Mouse (Mus musculus) layer of hippocampus, postnatal 14 days (tissue): ENCODE results near the gene Ankfn1. TPM values are rescaled to one million over a fixed set of nuclear protein-coding genes. Genes with fewer than 3 reads are reported as not detected.

Experiments
- DNase-seq, 2 experiments: peaks; one replicate each; pipeline ENCODE4 v3.0.0; 2021 to 2022; ENCODE audit warnings: low spot score in 2 of 2, mixed read lengths in 1 of 2
- total RNA-seq, 2 experiments: library from RNA; stranded (reverse); gene quantifications; 2 replicates each; pipeline ENCODE4 v1.2.3; 2021

Ankfn1 gene
- total RNA-seq, 2 experiments from 2014 or later = 3.6 to 4.4 TPM

DNA sequence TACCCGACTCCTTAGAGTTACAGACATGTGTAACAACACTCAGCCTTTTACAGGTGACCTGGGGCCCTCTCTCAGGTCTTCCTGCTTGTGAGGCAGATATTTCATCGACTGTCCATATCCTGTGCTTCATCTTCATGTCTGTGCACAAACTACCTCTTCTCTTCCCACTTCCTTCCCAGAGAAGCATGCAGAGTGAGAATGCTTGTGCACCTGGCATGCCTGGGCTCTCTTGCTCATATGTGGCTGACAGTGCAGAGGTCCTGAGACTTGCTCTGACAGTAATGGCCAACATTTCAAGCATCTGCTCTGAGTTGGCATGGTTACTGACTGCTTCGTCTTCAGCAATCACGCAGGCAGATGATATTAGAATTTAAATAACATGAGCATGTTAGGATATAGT lies 83.8 kb downstream of the Ankfn1 start:
- no peak for DNase-seq

DNA sequence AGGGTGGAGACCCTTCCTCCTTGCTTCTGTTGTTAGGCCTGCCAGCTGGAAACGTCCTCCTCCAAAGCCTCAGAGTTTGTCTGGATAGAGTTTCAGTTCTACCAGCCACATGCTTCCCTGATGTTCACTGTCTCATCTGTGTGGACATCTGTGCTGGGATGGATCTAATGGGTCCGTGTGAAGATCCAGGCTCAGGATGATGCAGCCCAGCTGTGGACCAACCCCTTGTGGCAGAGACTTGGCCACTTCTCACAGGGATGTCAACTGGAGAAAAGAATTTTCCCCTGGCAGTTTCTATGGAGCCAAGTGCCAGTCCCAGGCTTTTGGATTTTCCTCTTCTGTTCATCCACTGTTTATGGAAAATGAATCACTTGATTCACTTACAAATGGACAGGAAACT lies 100.5 kb downstream of the Ankfn1 start:
- no peak for DNase-seq

DNA sequence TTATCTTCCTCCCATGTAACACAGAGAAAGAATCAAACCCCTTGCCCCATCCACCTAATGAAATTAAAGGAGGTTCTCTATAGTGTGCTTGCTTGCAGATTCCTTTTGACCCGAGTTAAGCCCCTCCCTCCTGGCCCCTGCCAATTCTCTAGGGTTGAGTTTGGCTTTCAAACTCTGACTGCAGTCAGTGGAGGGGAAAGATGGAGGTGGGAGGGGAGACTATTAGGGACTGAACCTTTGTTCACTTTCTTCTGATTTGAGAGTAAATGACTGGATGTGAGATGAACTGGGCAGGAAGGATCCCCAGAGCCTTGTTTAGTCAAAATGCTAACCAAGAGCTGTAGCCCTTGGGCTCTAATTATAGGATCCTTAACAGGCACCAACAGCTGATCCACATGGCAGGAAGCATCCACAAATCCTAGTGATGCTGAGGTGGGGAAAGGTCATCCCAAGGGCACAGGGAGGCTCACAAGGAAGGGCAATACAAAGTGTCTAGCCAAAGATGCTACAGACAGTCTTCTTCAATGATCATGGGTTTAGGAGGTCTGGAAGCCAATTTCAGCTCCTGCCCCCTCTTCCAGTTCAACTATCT lies 103.4 kb downstream of the Ankfn1 start:
- DNase-seq = no peak

DNA sequence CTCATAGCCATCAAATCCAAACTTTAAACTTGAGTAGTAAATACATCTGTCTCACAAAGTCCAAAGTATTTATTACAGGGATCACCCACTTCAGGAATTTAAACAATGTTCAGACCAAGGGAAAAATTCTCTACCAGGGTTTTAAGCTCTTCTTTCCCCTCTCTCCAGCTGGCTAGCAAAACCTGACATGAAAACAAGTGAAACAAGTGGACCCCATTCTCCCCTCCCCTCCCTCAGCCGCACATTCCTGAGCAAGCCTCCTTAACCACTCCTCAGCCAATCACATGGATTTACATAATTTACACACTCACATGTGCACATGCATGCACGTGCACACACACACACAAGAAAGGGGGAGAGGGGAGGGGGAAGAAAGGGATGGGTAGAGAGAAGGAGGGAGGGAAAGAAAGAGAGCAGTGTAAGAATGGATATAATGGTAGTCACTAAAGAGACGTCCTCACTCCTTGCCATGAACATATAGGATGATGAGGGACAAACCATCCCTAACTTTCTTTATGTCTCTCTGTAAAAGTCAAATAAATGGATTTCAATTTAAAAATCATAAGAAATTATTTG lies 104.9 kb downstream of the Ankfn1 start:
- DNase-seq = no peak

DNA sequence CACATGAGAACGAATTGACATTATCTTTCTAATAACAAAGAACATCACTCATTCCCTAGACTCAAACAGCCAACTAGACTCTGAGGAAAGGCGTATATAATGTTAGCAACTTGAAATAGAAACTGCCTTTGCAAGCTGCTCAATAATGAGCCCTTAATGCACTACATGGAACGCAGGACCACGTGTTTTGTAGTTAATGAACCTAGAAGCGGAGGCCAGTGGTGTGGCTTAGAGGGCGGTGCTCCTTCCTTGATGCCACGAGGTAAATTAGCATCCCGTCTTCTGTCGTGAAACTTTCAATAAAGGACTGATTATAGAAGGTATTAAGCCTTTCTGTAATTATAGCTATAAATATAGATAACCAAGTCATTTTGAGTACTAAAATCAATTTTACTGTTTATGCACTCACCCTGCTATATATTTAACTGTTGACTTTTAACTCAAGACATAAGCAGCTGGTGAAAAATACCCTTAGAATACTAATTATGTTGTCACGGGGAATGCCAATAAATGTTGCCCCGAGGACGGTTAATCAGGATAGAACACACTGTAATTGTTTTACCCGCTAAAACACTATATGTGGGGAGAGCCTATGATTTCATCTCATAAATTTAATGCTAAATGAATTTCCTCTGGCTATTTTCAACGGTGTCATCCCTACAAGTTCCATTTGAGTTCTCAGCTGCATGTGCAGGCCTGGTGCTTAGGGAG lies 112.1 kb downstream of the Ankfn1 start:
- DNase-seq = no peak

DNA sequence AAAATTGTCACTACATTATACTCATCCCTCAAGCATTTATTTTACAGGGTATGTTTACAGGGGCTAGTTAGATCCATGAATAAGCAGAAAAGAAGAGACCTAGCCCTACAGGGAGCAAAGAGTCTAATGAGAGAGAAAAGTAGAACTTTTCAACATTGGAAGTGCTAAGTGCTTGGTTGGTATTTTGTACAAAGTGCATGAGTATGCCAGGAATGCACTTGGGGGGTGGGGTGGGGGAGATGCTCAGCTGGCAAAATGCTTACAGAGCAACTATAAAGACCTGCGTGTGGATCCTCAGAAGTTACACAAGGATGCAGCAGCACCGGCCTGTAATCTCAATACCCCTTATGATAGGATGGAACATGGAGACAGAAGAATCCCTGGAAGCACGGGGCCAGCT lies 118.4 kb downstream of the Ankfn1 start:
- no peak for DNase-seq

DNA sequence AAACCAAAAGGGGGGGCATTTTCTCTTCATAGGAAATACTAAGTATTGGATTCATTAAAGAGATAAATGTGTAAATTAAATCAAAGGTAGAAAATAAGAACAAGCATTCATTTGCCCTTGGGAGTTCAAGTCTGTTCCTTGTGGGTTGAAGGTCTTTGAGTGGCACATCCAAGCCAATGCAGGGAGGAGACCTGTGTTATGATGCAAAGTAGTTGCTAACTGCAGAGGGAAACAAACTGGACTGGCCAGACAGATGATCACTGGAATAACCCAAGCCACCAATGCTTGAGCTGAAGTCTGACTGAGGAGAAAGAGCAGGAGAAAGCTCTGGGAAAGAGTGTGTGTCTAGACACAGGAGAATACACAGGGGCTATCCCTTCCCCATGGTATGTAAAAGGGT lies 120.9 kb downstream of the Ankfn1 start:
- DNase-seq = no peak

DNA sequence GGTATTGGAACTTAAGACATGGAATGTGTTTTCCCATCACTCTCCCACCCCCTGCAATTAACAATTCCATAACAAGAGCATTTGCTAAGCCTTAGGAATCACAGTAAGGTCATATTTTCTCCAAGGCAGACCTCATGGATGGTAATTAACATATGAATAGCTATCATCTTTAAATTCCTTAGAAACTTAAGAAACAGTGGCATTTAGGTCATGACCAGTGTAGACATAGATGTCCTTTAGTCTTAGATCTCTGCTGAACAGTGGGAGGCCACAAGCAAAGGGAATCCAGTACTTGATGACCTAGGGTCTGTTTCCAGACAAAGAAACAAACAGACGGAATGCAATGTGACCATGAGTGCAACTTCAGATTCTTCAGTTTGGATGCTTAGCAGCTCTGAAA lies 141.7 kb downstream of the Ankfn1 start:
- DNase-seq = no peak

DNA sequence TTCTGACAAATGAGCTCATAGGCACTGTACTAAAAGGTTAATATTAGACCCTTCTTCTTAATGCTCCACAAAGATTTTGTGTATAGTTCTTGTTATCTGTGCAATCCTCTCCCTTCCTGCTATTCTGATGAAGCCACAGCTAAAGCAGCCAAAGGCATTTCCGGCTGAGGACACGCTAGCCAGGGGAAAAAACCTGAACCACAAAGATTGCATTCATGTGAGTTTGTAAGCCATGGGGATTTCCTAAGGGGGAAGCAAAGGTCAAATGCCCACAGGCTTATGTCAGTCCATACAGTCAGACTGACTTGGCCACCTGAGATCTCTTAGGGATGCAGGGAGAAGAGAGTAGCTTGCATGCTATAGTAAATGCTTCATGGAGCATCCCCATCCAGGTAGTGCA lies 146.1 kb downstream of the Ankfn1 start:
- DNase-seq = no peak

DNA sequence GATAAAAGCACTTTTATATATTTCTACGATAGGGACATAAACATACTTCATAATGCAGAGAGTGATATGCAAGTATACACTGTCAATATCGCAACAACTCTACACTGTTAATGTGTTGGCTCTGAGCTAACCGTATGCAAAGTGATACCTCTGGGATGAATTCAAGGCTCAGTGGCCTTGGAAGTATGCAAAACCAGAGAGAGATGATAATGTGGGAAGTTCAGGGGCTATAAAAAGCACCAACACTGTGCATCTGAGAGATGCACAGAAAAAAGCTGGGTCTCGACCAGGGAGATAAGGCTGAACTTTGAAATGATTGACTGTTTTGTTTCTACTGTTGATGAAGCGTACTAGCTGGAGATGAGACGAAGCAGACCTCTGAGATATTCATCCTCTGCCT lies 148.9 kb downstream of the Ankfn1 start:
- DNase-seq = no peak

DNA sequence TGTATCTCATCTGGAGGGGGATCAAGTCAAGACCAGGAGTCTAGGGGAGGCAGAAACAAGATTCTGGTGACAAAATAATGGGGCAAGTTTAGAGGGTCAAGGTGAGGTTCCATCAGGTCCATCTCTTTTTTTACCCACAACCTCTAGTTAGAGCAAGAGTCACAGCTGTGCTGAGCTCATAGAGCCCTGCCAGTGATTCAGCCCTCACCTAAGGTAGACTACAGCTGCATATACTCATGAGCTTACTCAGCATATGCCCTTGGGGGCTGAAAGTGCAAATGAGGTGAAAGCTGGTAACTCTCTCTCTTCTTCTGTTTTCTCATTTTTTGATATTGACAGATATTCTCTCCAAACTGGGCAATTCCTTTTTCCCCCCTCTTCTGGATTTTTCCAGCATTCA lies 150.2 kb downstream of the Ankfn1 start:
- no peak for DNase-seq

DNA sequence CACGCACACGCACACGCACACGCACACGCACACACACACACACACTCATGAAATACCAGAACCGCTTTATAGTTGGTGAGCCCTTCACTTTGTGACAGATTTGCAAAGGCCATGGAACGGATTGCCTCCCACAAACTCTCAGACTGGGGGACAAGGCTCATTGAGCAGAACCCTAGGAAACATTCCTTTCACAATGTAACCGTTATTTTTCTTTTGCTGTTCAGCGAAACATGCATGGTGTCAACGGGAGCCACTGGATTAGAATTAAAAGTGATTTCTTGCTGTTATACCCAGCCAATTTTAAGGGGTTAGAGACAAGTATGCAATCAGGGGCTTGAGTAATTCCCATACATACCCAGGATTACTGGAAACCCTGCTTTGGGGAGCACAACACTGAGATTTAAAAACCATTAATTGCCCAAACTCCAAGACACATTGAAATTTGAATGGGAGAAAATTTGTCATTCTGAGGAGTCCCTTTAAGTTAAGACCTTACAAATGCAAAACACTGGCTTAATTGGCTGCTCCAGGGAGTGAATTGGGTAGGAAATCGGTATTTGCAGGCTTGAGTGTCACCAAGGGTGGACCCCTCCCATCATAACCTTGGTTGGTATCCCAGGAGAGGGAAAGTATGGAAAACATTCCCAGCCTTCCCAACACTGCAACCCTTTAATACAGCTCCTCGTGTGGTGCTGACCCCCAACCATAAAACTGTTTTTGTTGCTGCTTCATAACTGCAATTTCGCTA lies 153.6 kb downstream of the Ankfn1 start:
- no peak for DNase-seq

DNA sequence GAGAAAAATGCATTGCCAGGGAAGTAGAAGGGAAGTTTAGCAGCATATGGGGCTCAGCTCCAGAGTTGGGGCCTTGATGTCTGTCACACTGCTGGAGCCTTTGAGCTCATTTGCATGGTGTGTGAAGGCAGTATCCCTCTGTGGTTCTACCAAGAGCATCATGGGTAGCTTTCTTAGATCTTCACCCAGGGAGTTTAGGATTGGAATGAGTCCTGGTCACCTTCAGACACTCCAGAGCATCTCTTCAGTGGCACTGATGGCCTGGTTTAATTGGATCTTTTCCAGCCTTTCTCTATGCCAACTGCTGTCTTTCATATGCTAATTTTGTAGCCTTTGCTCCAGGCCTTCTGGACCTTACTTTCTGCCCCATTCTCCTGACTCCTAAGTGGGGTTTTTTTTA lies 157.5 kb downstream of the Ankfn1 start:
- no peak for DNase-seq

DNA sequence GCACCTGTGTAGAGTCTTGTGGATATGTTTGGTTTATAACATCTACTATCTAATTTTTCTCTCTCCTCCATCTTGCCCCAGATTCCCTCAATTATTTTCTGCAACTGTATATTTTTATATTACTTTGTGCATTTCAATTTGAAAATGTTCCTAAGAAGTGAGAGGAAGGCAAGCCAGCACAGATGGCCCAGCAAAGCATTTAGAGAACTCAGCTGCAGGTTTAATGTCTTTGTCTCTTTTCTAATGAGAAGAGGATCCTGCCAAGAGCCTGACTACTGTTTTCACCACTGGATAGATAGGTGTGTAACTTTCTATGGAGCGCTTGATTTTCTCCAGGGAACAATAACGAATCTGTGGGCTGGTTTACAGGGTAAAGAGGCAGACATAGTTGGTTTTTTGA lies 161.6 kb downstream of the Ankfn1 start:
- DNase-seq = peak in 1 of 2 experiments; percentile 11

DNA sequence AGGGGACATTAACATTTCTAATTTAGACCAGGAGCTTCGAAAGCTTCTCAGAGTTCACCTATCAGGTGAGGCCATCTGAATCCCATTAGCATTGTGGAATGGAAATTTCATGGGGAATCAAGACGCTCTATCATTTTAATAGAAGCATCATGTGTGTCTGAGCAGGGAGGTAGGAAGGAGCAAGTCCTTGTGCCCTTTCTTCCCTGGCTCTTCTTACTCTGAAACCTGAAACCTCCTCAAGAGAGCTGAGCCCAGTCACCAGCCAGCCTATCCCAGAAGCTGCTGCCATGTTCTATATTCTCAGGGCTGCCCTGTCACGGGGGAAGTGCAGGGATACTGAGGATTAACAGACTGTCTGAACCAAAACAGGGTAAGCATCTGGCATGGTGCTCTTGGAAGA lies 165.9 kb downstream of the Ankfn1 start:
- no peak for DNase-seq

DNA sequence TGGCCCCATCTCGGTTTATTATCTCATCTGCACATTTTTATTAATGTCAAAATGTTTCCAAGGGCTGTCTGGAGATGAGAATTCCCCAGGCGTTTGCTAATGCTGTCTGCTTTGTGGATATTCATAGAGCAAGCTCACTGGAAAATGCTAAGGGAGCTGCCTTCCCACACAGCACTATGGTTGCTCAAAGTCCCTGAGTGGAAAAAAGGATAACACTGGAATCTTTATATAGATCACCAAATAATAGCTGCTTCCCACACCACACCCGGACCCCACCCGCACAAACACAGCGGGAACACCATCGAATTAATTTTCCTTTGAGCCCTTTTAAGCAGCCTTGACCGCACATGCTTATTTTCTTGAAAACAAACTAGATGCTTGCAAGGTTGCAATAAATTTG lies 169.4 kb downstream of the Ankfn1 start:
- no peak for DNase-seq

DNA sequence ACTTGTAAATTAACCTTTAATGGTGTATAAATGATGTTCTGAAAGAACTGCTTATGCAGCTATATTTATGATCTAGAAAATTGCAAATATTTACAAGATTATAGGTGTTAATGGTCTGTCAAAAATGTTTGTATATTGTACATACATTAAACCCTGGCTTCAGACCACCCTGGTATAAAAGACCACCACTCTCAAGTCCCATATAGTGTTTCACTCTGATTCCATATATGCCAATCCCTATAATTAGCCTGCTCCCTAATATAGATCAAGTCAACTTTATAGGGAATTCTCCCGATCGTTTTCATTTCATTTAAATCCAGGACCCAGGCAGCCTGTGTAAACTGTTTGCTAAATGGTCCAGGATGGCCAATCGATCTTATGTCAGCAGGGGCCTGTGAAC lies 170.2 kb downstream of the Ankfn1 start:
- DNase-seq = no peak

DNA sequence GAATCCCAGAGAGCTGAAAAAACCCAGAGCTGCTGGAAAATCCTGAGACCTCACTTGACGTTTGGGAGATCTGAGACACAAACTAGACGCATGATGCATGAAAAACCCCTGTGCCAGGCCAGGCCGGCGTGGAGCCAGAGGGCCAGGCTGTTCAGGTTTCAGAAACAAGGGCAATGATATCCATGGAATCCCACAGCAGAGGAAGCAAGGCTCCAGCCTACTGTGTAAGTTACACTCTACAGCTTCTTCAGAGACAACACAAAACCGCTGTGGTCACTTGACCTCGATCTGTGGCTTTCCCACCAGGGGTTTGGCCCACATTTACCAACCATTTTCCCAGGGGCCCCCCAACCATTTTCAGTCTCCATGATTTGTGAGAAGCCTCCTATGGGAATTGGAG lies 171.1 kb downstream of the Ankfn1 start:
- no peak for DNase-seq

DNA sequence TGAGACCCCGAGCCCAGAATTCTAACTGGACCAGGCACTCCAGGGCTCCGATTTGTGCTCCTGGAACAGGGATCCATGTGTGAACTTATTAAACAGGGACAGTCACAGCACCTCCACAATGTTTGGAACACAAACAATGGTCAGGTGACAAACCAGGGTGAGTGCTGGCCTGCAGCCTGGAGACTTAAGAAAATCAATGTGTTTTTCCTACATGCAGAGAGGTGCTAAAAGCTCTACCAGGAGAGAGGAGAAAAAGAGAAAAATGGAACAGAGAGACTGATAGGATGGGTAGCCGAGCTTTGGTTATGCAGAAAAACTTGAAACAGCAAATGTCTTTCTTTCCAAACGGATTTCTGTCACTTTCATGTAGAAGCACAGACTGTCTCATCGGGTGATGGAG lies 174.5 kb downstream of the Ankfn1 start:
- DNase-seq = no peak

DNA sequence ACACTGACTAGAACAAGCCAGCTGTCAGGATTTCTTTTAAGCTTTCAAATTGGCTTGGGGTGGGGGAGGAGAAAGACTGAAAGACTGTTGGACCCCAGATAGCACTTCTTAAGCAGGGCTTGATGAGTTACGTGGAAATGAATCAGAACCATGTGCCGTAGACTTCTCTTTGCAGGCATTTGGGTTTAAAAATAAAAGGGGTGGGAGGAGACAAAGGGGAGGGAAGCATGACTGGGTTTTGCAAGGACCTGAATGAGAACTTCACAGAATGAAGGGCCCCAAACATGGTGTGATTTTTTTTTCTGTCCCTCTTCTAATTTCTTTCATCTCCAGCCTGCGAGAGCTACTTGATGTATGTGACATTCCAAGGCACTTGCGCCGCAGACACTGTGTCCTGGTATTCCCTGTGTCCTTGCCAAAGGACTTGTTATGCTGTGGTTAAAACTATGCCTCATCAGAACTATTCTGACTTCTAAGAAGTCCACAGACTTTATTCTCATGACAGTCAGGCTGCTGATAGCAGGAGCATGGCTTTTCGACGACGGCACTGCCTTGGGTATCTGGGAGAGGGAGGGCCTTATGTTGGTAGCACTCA lies 176.4 kb downstream of the Ankfn1 start:
- no peak for DNase-seq

DNA sequence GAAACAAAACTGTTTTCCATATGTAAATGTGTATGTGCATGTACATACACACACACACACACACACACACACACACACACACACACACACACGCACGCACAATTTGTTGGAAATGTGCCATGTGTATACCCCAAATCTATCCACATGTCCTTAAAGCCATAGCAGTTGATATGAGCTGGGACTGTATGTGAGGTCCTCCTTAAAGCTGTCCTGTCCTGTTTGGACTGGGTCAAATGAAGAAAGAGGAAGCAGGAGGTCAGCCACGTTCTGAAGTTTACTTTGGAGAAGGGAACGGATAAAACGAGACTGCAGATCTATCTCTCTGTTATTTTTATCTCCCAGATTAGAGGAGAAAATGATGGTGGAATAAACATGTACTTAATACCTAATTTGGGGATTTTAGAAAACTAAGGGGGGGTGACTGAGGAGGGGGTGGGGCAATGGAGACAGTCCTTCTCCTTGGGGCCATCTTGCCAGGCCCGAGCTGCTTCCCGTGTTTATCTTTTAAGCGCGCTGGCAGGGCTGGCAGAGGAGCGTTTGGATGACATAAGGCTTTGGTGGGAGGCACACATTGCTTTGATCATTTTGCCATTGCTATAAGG lies 187.1 kb downstream of the Ankfn1 start:
- DNase-seq = no peak
